Mouse (Mus musculus) bone marrow, adult 2 months (tissue): ENCODE results near the gene Bcl2.

Experiments used
- CTCF ChIP-seq: fragments of 200-500 bp; IDR thresholded peaks from 2 replicates; pipeline ENCODE4 v1.5.1; 2011; ENCODE audit warnings: low read length, control low read depth; ENCODE audit not compliant: control insufficient read depth, insufficient read depth
- POLR2A ChIP-seq: fragments of 200-500 bp; IDR thresholded peaks from 2 replicates; pipeline ENCODE4 v1.6.1; 2011; ENCODE audit warnings: low read depth, mild to moderate bottlenecking, control low read depth, low read length, borderline replicate concordance; ENCODE audit not compliant: control insufficient read depth

- TF ChIP-seq CTCF, result no peak
- TF ChIP-seq POLR2A, result no peak
Measured at GRCm38 (mm10) chr1:106583245-106584241, 130.5 kb downstream of the Bcl2 start.
